Mouse (Mus musculus) liver, postnatal 0 days (tissue): ENCODE data around the gene Atp5d.

ENCODE experiments used
- CTCF ChIP-seq: sonication (generic); IDR thresholded peaks from 2 replicates; pipeline ENCODE4 v1.5.1; 2016; ENCODE audit warnings: antibody characterized with exemption, low read depth
- EP300 ChIP-seq: IDR thresholded peaks from 2 replicates; pipeline ENCODE4 v1.6.1; 2016; ENCODE audit warnings: antibody characterized with exemption, low read depth, mild to moderate bottlenecking

GRCm38 (mm10) chr10:80177441-80178279 is 39.2 kb downstream of the Atp5d start:
- TF ChIP-seq CTCF = no peak
- TF ChIP-seq EP300 = no peak
